Mouse (Mus musculus) heart, postnatal 36 days (tissue): ENCODE results near the gene Selenof. TPM values are rescaled to one million over a fixed set of nuclear protein-coding genes. Genes with fewer than 3 reads are reported as not detected.

Experiments used
- DNase-seq, 2 experiments: peaks; one replicate each; pipeline ENCODE4 v3.0.0; 2021 to 2022
- intact Hi-C: fragments of 180-260 bp; cut with DNase I; formaldehyde crosslinking; loops from one replicate; pipeline ENCODE4 v1.15.1; 2025
- total RNA-seq, 2 experiments: library from RNA; stranded (reverse); gene quantifications; 2 replicates each; pipeline ENCODE4 v1.2.3; 2021

Gene Selenof
- total RNA-seq, 2 experiments from 2014 or later = 134 to 135 TPM

DNA sequence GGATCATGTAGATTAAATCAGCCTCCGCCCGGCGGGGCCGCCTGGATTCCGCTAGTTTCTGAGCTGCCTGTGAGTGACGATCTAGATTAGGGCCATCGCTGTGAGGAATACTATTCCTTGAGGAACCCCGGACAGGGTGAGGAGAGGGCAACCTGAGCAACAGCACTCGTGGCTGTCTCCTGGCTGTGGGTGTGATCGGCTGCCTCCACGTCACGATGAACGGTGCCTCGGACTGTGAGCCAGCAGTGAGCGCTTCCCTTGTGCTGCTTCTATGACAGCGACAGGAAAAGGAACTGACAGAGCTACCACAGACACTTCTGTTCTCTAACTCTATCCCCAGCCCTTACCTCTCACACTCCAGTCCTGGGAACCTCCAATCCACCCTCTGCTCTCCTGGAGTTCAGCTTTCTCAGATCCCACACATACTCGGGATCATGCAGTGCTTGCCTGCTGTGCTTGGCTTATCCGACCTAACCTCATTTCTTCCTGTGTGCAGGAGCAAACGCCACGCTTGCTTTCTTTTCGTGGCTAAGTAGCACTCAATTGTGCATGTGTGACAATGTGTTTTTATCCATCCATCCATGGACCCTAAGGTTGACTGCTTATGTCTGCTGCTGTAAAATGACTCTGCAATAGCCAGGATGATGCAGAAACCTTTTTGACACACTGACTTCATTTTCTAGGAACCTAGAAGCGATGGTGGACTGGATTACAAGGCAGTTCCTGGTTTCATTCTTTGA is 8.4 kb upstream of the Selenof start:
- intact Hi-C loops = no loop called here
- DNase-seq = peak in 1 of 2 experiments; percentile 32

DNA sequence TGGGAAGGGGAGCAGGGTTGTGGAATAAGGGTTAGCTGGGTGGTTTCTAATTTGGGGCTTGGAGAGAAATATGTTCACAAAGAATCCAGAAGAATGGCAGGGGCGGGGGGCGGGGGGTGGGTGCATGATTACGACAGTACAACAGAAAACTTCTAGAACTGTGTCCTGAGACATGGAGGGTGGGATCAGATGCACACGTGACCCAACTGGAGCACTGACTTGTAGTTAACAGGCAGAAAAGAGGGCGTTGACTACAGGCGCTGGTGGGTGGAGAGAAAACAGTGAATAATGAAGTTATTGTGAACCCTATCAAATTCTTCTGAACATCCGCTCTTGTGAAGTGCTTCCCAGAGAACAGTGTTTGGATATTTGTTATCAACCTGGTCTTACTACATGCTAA is 6.2 kb upstream of the Selenof start:
- DNase-seq = no peak
- intact Hi-C loops = no loop called here

GRCm38 (mm10) chr3:144565212-144565611 is 4.9 kb upstream of the Selenof start:
- no peak for DNase-seq
- intact Hi-C loops = no loop called here

- intact Hi-C loops = loop anchor here (2.0 kb wide), 2 partner anchors 38 to 150 kb away; no protein-coding TSS in a partner anchor
- no peak for DNase-seq
Measured at GRCm38 (mm10) chr3:144568861-144569361, 1.2 kb upstream of the Selenof start.

GRCm38 (mm10) chr3:144569401-144569971 is 618 bp upstream of the Selenof start:
- intact Hi-C loops = loop anchor here (2.0 kb wide), 2 partner anchors 39 to 149 kb away; no protein-coding TSS in a partner anchor
- peak in 1 of 2 experiments; percentile 36 for DNase-seq

DNA sequence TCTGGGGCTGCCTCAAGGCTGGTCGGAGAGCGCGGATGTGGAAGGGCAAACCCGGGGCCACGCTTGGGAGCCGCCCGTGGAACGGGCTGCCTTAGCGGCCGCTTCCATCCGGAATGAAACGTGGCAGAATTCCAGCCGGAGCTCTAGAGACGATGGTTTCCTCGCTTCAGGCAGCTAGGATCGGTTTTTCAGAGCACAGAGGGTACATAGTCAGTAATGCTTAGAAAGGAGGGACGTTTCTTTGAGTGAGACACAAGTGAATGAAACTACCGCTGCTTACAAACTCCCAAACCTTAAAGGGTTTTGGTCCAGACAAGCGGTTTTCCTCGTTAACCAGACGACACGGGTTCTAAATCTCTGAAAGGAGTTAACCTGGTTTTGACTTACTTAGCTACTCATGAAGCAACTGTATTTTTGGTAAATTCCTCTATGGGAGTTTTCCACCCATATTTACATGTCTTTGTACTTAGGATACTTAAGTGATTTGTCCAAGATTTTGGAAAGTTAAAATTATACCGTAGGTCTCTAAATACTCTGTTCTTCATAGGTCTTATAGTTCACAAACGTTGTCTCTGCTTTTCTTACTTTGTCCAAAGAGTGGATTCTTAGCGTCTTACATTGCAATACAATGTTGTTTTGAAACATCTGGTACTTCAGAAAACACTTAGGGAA is 848 bp downstream of the Selenof start:
- no peak for DNase-seq
- intact Hi-C loops = loop anchor here (2.0 to 5.0 kb wide), 2 partner anchors 46 to 369 kb away; no protein-coding TSS in a partner anchor

- intact Hi-C loops = loop anchor here (5.0 kb wide), 1 partner anchor 372 kb away; no protein-coding TSS in a partner anchor
- no peak for DNase-seq
Measured at GRCm38 (mm10) chr3:144574256-144574655, 4.2 kb downstream of the Selenof start.

GRCm38 (mm10) chr3:144577366-144578340 is 7.5 kb downstream of the Selenof start:
- intact Hi-C loops = no loop called here
- DNase-seq = no peak

GRCm38 (mm10) chr3:144578921-144579320 is 8.8 kb downstream of the Selenof start:
- intact Hi-C loops = no loop called here
- no peak for DNase-seq

GRCm38 (mm10) chr3:144579796-144580195 is 9.7 kb downstream of the Selenof start:
- no peak for DNase-seq
- intact Hi-C loops = no loop called here

DNA sequence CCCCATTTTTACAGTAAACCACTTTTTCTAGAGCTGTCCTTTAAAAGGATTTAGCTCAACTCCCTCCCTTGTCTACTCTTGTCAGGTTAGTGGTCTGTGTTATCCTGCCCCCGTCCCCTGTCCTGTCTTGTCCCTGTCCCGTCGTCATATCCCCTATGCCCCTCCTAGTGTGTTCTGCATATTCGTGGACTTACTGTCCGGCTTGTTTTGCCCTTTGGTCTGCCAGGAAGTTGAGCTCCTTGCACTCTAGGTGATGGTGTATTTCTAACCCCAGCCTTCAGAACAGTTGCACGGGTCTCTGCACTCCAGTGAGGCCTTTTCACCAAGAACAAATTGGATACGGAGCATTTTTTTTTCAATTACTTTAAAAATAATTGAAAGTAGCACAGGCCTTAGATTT is 10.2 kb downstream of the Selenof start:
- no peak for DNase-seq
- intact Hi-C loops = no loop called here

DNA sequence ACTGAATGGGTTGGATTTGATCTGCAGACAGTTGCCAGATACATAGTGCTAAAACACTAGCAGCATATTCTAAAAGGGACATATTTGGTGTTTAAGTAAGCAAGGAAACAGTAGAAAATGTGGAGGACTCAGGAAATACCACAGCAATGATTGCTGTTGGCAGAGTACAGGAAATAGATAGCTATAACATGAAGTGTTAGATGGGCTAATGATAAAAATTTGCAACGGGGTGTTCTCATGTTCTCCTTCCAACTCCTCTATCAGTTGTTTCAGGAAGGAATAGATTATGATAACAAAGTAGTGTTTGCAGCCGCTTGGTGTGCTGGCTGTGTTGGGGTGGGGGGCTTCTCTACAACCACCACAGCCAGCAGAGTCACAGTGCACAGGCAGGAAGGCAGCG is 11.7 kb downstream of the Selenof start:
- intact Hi-C loops = no loop called here

DNA sequence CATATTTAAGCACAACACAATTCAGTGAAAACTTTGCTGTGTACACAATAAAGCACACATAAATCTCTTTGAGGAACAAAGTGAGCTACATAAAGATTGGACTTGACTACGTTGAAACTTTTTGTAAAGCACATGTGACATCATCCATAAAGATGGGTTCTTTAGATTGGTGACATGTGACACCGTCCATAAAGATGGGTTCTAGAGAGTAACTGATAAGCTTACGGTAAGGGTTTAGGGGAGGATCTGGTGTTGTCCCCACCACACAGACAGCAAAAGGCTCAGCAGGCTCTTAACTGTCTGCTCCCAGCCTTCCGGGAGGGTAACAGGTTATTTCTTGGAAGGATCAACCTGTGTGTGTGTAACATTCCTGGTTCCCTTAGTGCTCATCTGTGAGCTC is 12.2 kb downstream of the Selenof start:
- DNase-seq = no peak
- intact Hi-C loops = no loop called here

More for the DNA sequence above, 11.7 kb downstream of the Selenof start:
- no peak for DNase-seq

DNA sequence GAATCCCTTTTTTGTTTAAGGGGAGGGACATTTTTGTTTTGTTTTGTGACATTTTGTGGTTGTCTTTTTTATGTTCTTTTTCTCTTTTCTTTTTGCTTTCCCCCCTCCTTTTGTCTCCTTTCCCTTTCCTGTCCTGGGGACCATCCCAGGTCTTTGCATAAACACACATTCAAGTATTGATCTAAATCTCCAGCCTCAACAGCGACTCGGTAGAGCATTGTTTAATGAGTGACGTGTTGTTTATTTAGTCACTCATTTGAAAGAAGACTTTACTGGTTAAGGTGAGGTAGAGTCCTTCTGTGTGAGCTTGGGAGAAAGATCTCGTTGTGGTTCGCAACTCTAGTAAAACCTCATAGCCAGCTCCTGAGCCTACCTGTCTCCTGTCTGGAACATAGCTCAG is 13.7 kb downstream of the Selenof start:
- intact Hi-C loops = no loop called here
- no peak for DNase-seq

- intact Hi-C loops = no loop called here
Measured at GRCm38 (mm10) chr3:144584789-144585553, 14.9 kb downstream of the Selenof start.

GRCm38 (mm10) chr3:144586731-144587130 is 16.6 kb downstream of the Selenof start:
- intact Hi-C loops = no loop called here
- DNase-seq = peak in 1 of 2 experiments; percentile 13

More at GRCm38 (mm10) chr3:144584789-144585553, 14.9 kb downstream of the Selenof start:
- DNase-seq = no peak

DNA sequence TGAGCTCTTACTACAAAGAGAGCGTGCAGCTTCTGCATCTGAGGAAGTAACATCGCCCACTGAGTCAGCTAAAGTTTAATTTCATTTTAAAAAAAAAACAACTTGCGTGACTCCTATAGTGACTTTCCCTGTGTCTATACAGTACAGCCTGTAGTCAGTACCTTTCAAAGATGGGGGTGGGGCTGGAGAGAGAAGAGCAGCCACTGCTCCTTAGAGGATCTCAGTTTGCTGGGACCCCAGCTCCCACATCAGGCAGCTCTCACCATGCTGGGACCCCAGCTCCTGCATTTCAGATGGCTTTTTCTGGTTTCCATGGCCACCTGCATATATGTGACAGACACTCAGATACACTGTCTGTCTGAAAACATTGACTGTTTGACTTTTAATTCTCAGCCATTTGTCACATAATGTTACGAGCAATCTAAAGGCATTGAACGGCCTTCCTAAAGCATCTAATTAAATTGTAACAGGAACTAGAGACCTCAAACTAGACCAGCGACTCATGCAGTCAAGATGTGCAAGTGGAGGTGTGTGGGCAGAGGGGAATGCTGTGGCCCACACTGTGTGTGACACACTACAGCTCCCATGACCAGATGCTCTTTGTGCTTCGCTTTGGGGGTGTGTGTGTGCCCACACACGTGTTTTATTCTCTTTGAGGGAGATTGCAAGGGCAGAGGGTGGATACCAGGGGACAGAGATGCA is 19.2 kb downstream of the Selenof start:
- intact Hi-C loops = no loop called here
- DNase-seq = no peak

GRCm38 (mm10) chr3:144592992-144593785 is 23.1 kb downstream of the Selenof start:
- DNase-seq = no peak
- intact Hi-C loops = no loop called here
